Mouse (Mus musculus): ENCODE measurements around the gene Map6. TPM values are rescaled to one million over a fixed set of nuclear protein-coding genes. Genes with fewer than 3 reads are reported as not detected.

Gene Map6
- polyA plus RNA-seq (2015; fragmentation: Nextera tagmentation; extraction: Ambion mirVana), result 3.5 and 4.2 TPM in 2 replicates

GRCm38 (mm10) chr7:99267251-99267896 is at the start of gene Map6:
Gene Map6 (plus strand): TSS chr7:99267447.
- peak within 1 kb of the TSS; percentile 46; the same call in 1 of the 2 replicates for H3K9ac ChIP-seq (ENCODE audit: low read depth, low read length)
- peak within 1 kb of the TSS; percentile 72 for H3K4me2 ChIP-seq (ENCODE audit: low read depth, low read length)
- 2% methylated on average over 34 of the region's 34 CpGs for WGBS
- H3K27me3 ChIP-seq (replicated peaks; ENCODE audit: control insufficient read depth, insufficient read depth, low read length), result peaks cover 50% of the 10 kb centered on the region
- no peaks in the 10 kb centered on the region for H3K36me3 ChIP-seq (ENCODE audit: control insufficient read depth, insufficient read depth, low read length)
- H3K4me1 ChIP-seq (ENCODE audit: control insufficient read depth, insufficient read depth, low read length), result peaks cover 24% of the 10 kb centered on the region
- no peak within 1 kb of the TSS for H3K27ac ChIP-seq (ENCODE audit: low read length)
- ATAC-seq, result peak; percentile 45
- peak within 1 kb of the TSS; percentile 50 for H3K4me3 ChIP-seq (ENCODE audit: low read length)
- H3K9me3 ChIP-seq (ENCODE audit: control insufficient read depth, low read length), result no peaks in the 10 kb centered on the region

- H3K4me2 ChIP-seq (ENCODE audit: low read depth, low read length), result no peak overlapping the region
- no peaks in the 10 kb centered on the region for H3K9me3 ChIP-seq (ENCODE audit: control insufficient read depth, low read length)
- 70% methylated on average over 7 of the region's 7 CpGs for WGBS
- no peak overlapping the region for H3K4me3 ChIP-seq (ENCODE audit: low read length)
- no peak overlapping the region for H3K9ac ChIP-seq (ENCODE audit: low read depth, low read length)
- peaks cover 20% of the 10 kb centered on the region; the same call in 1 of the 2 replicates for H3K4me1 ChIP-seq (ENCODE audit: control insufficient read depth, insufficient read depth, low read length)
- H3K27ac ChIP-seq (ENCODE audit: low read length), result peak overlapping the region; percentile 86
- peak; percentile 23; the same call in 1 of the 2 replicates for ATAC-seq
- no peaks in the 10 kb centered on the region for H3K27me3 ChIP-seq (replicated peaks; ENCODE audit: control insufficient read depth, insufficient read depth, low read length)
- no peaks in the 10 kb centered on the region; the same call in 1 of the 2 replicates for H3K36me3 ChIP-seq (ENCODE audit: control insufficient read depth, insufficient read depth, low read length)
These were observed 43.0 kb upstream of the Map6 start for GRCm38 (mm10) chr7:99224225-99224624.

DNA sequence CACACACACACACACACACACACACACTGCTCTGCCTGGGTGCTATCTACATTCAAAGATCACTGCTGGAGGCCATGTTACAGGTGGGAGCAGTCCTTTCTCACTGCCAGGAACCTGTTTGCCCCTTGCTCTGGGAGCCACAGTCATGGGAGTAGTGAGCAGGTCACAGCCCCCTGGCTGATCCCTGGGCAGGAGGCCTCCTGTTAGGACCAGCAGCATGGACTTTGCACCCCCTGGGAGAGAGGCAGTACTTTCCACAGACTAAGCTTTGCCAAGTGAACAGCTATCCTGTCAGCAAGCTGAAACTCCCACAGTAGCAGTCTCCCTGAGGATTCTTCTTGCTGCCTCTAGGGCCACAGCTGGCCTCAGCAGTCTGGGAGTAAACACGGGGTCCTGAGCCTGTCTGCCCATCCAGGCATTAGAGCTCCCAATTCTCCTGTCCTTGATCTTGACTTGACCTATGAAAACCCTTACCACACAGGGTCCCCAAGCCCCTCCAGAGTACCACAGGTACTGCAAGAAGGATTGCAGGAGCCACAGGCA is 42.5 kb upstream of the Map6 start:
- 26% methylated on average over 1 of the region's 1 CpGs for WGBS
- H3K4me3 ChIP-seq (ENCODE audit: low read length), result no peak overlapping the region
- no peaks in the 10 kb centered on the region for H3K9me3 ChIP-seq (ENCODE audit: control insufficient read depth, low read length)
- peak; percentile 92 for ATAC-seq
- H3K27me3 ChIP-seq (replicated peaks; ENCODE audit: control insufficient read depth, insufficient read depth, low read length), result no peaks in the 10 kb centered on the region
- H3K4me2 ChIP-seq (ENCODE audit: low read depth, low read length), result peak overlapping the region; percentile 17
- peaks cover 22% of the 10 kb centered on the region; the same call in 1 of the 2 replicates for H3K4me1 ChIP-seq (ENCODE audit: control insufficient read depth, insufficient read depth, low read length)
- no peaks in the 10 kb centered on the region; the same call in 1 of the 2 replicates for H3K36me3 ChIP-seq (ENCODE audit: control insufficient read depth, insufficient read depth, low read length)
- H3K27ac ChIP-seq (ENCODE audit: low read length), result peak overlapping the region; percentile 86
- H3K9ac ChIP-seq (ENCODE audit: low read depth, low read length), result peak overlapping the region; percentile 57

- H3K27me3 ChIP-seq (replicated peaks; ENCODE audit: control insufficient read depth, insufficient read depth, low read length), result no peaks in the 10 kb centered on the region
- no peak overlapping the region for H3K4me3 ChIP-seq (ENCODE audit: low read length)
- 69% methylated on average over 6 of the region's 6 CpGs for WGBS
- no peaks in the 10 kb centered on the region; the same call in 1 of the 2 replicates for H3K36me3 ChIP-seq (ENCODE audit: control insufficient read depth, insufficient read depth, low read length)
- H3K4me2 ChIP-seq (ENCODE audit: low read depth, low read length), result no peak overlapping the region
- no peak for ATAC-seq
- peak overlapping the region; percentile 57; the same call in 1 of the 2 replicates for H3K9ac ChIP-seq (ENCODE audit: low read depth, low read length)
- no peaks in the 10 kb centered on the region for H3K9me3 ChIP-seq (ENCODE audit: control insufficient read depth, low read length)
- peak overlapping the region; percentile 86 for H3K27ac ChIP-seq (ENCODE audit: low read length)
- H3K4me1 ChIP-seq (ENCODE audit: control insufficient read depth, insufficient read depth, low read length), result peaks cover 23% of the 10 kb centered on the region; the same call in 1 of the 2 replicates
These were observed 41.8 kb upstream of the Map6 start for GRCm38 (mm10) chr7:99225421-99225820.

DNA sequence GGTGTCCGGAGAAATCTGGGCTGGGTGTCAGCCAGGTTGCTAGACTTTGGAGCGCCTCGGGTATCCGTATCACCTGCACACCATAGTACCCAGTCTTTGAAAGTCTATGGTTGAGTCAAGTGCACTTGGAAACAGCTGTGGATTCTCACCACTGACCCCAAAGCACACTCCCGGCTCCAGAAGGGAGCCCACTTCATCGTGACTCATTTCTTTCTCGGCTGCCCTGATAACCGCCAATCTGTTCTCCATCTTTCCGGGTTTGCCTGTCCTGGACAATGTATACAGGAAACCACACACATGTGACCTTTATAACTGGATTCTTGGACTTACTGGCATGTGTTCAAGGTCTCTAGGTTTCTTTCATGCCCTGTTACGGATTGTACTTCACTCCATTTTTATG is 40.6 kb upstream of the Map6 start:
- no peaks in the 10 kb centered on the region; the same call in 1 of the 2 replicates for H3K36me3 ChIP-seq (ENCODE audit: control insufficient read depth, insufficient read depth, low read length)
- no peaks in the 10 kb centered on the region for H3K27me3 ChIP-seq (replicated peaks; ENCODE audit: control insufficient read depth, insufficient read depth, low read length)
- H3K27ac ChIP-seq (ENCODE audit: low read length), result peak overlapping the region; percentile 44; the same call in 1 of the 2 replicates
- H3K9me3 ChIP-seq (ENCODE audit: control insufficient read depth, low read length), result no peaks in the 10 kb centered on the region
- no peak overlapping the region for H3K4me3 ChIP-seq (ENCODE audit: low read length)
- H3K4me2 ChIP-seq (ENCODE audit: low read depth, low read length), result no peak overlapping the region
- 79% methylated on average over 10 of the region's 10 CpGs for WGBS
- peaks cover 23% of the 10 kb centered on the region; the same call in 1 of the 2 replicates for H3K4me1 ChIP-seq (ENCODE audit: control insufficient read depth, insufficient read depth, low read length)
- no peak for ATAC-seq
- H3K9ac ChIP-seq (ENCODE audit: low read depth, low read length), result no peak overlapping the region

- Histone ChIP-seq H3K27ac (ENCODE audit: low read length) (peak overlapping the region; percentile 44; the same call in 1 of the 2 replicates), H3K4me2 (ENCODE audit: low read depth, low read length) (no peak overlapping the region), H3K4me1 (ENCODE audit: control insufficient read depth, insufficient read depth, low read length) (peaks cover 23% of the 10 kb centered on the region; the same call in 1 of the 2 replicates), H3K36me3 (ENCODE audit: control insufficient read depth, insufficient read depth, low read length) (no peaks in the 10 kb centered on the region; the same call in 1 of the 2 replicates), H3K9me3 (ENCODE audit: control insufficient read depth, low read length) (no peaks in the 10 kb centered on the region), H3K4me3 (ENCODE audit: low read length) (no peak overlapping the region), H3K27me3 (replicated peaks; ENCODE audit: control insufficient read depth, insufficient read depth, low read length) (no peaks in the 10 kb centered on the region), H3K9ac (ENCODE audit: low read depth, low read length) (no peak overlapping the region)
- WGBS, result 91% methylated on average over 4 of the region's 4 CpGs
- no peak for ATAC-seq
These were observed 40.0 kb upstream of the Map6 start for GRCm38 (mm10) chr7:99227267-99227666.

DNA sequence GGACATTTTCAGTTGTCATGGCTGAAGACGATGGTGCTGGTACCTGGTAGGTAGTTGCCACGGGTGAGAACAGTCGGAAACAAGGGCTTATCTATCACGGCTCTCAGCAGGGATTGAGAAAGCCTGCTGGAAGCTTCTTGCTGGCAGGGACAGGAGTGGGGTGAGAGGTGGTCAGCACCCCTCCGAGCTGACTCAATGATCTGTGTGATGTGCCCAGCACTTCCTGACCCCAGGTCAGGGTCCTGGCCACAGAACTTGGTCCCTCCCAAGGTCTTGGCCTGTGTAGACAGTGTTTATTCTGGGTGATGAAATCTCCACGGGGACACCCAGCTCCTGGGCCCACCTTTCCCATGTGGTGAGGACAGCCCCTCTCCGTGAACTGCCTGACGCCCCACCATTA is 38.4 kb upstream of the Map6 start:
- no peak overlapping the region for H3K4me2 ChIP-seq (ENCODE audit: low read depth, low read length)
- no peak overlapping the region for H3K27ac ChIP-seq (ENCODE audit: low read length)
- peaks cover 23% of the 10 kb centered on the region; the same call in 1 of the 2 replicates for H3K4me1 ChIP-seq (ENCODE audit: control insufficient read depth, insufficient read depth, low read length)
- H3K27me3 ChIP-seq (replicated peaks; ENCODE audit: control insufficient read depth, insufficient read depth, low read length), result no peaks in the 10 kb centered on the region
- H3K36me3 ChIP-seq (ENCODE audit: control insufficient read depth, insufficient read depth, low read length), result no peaks in the 10 kb centered on the region; the same call in 1 of the 2 replicates
- no peak for ATAC-seq
- H3K4me3 ChIP-seq (ENCODE audit: low read length), result no peak overlapping the region
- H3K9ac ChIP-seq (ENCODE audit: low read depth, low read length), result no peak overlapping the region
- no peaks in the 10 kb centered on the region for H3K9me3 ChIP-seq (ENCODE audit: control insufficient read depth, low read length)
- 80% methylated on average over 8 of the region's 8 CpGs for WGBS

GRCm38 (mm10) chr7:99229411-99229810 is 37.8 kb upstream of the Map6 start:
- Histone ChIP-seq H3K4me1 (ENCODE audit: control insufficient read depth, insufficient read depth, low read length) (peaks cover 20% of the 10 kb centered on the region; the same call in 1 of the 2 replicates), H3K9ac (ENCODE audit: low read depth, low read length) (peak overlapping the region; percentile 56; the same call in 1 of the 2 replicates), H3K9me3 (ENCODE audit: control insufficient read depth, low read length) (no peaks in the 10 kb centered on the region), H3K27me3 (replicated peaks; ENCODE audit: control insufficient read depth, insufficient read depth, low read length) (no peaks in the 10 kb centered on the region), H3K27ac (ENCODE audit: low read length) (peak overlapping the region; percentile 80), H3K4me3 (ENCODE audit: low read length) (no peak overlapping the region), H3K4me2 (ENCODE audit: low read depth, low read length) (0 out of 2 replicates have a peak overlapping the region, but pooled peaks have one; percentile 12), H3K36me3 (ENCODE audit: control insufficient read depth, insufficient read depth, low read length) (no peaks in the 10 kb centered on the region; the same call in 1 of the 2 replicates)
- whole genome bisulfite sequencing, result 16% methylated on average over 2 of the region's 2 CpGs
- 0 out of 2 replicates have a peak, but pooled peaks have one; percentile 32 for ATAC-seq

DNA sequence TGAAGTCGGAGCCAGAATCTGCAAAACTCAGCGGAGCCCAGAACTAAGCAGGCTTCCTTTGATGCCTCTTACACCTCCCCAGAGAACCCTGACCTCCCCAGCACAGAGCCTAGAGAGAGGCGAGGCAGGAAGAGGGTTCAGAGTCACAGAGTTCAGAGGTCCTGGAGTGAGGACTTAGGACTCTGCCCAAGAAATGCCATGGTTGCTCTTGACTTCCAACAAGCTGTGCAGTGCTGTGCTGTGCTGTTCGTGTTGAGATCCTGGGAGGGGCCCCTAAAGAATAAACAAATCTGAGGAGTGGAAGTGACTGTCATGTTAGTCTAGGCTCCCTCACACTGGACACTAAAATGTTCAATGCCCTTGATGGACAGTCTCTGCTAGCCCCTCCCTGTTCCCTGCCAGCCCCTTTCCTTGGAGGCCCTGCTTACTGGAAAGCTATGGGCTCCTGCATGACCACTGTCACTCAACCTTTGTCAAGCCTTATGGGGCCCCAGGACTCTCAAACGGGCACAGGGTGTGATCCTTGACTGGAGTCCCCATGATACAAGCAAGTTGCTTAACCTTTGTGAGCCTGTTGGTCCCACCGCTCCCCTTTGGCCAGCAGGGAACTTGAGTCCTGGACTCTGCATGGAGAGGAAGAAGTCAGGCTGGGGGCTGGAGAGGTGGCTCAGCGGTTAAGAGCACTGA is 37.0 kb upstream of the Map6 start:
- WGBS, result 61% methylated on average over 7 of the region's 7 CpGs
- H3K27ac ChIP-seq (ENCODE audit: low read length), result peak overlapping the region; percentile 80
- ATAC-seq, result peak; percentile 87

More for the DNA sequence above, 37.0 kb upstream of the Map6 start:
- Histone ChIP-seq H3K36me3 (ENCODE audit: control insufficient read depth, insufficient read depth, low read length) (no peaks in the 10 kb centered on the region), H3K4me3 (ENCODE audit: low read length) (no peak overlapping the region), H3K4me2 (ENCODE audit: low read depth, low read length) (no peak overlapping the region), H3K27me3 (replicated peaks; ENCODE audit: control insufficient read depth, insufficient read depth, low read length) (no peaks in the 10 kb centered on the region), H3K9ac (ENCODE audit: low read depth, low read length) (0 out of 2 replicates have a peak overlapping the region, but pooled peaks have one; percentile 56), H3K4me1 (ENCODE audit: control insufficient read depth, insufficient read depth, low read length) (peaks cover 15% of the 10 kb centered on the region; the same call in 1 of the 2 replicates), H3K9me3 (ENCODE audit: control insufficient read depth, low read length) (no peaks in the 10 kb centered on the region)
